Mouse (Mus musculus) MEL-GATA-1-ER (cell line): ENCODE measurements around the gene Gm10382.
"Not testable (repeated sequence)": the region's sequence is repeated elsewhere in the genome, so short reads cannot be mapped to it uniquely, and the experiment has no call there.

Source experiments
- DNase-seq: peaks from one replicate; pipeline ENCODE4 v3.0.0-alpha.2; 2012; ENCODE audit warnings: low read depth; ENCODE audit errors: extremely low read depth

Gene Gm10382

DNA sequence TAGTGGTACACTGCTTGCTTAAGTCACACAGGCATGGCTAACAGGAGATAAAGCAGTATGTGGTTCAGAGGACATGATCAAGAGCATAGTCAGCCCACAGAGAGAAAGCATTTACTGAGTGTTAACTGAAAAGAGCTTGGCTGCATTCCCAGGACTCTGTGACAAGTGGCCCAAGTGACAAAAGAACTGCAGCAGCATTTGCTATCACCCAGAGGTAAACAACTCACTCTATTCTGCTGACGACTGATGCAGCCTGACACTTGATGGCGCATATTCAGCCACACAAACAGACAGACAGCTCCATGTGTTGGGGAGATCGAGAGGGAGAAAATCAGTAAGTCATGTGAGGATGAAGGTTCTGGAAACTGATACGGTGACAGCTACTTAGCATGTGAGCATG lies 24.6 kb downstream of the Gm10382 start:
- no peak for DNase-seq

DNA sequence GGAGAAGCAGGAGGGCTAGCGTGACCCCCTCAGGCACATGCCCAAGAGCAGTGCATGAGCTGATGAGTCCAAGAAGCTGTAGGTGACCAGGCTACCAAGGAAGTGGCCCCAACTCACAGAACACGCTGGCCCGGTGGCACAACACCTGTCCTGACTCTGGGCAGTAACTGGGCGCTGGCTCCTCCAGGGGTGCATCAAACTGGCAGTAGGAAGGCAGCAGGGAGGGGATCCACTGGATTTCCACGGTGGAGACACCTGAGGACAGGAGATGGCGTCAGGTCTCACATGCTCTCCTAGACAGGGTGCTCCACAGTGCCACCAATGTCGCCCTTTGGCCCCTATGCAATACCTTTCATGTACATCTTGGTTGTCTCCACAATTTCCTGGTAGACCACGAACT lies 27.1 kb downstream of the Gm10382 start:
- DNase-seq, result no peak

DNA sequence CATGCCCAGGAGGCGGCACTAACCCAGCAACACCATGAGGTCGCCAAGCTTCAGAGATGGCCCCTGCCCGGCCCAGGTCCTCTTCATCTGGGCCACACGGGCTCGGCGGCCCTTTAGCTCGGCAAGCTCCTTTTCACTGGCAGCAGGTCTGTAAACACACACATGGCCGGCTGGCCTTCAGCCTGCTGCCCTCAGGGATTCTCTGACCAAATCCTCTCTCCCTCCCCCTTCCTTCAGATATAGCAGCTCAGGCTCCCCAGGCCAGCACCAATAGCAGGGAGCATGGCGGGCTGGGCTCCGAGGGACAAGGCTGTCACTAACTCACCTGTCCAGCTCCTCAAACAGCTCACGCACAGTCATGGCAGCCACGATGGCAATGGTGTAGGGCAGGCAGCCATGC lies 29.5 kb downstream of the Gm10382 start:
- DNase-seq, result no peak

DNA sequence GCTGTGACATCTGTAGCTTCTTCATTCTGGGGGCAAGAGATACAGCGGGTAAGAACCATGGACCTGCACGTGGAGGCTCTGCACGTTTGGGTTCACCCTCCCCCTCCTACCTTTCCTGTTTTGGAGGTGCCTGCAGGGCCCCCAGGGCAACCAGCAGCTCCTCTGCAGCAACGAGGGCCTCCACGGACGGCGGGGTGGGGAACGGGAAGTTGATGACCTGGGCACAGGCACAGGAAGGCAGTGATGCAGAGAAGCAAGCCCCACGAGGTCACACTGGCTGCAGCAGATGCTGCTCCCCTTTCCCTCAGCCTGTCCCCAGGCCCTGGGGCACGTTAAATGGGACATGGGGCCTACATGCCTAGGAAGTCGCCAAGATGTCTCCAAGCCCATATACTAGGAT lies 30.0 kb downstream of the Gm10382 start:
- no peak for DNase-seq

DNA sequence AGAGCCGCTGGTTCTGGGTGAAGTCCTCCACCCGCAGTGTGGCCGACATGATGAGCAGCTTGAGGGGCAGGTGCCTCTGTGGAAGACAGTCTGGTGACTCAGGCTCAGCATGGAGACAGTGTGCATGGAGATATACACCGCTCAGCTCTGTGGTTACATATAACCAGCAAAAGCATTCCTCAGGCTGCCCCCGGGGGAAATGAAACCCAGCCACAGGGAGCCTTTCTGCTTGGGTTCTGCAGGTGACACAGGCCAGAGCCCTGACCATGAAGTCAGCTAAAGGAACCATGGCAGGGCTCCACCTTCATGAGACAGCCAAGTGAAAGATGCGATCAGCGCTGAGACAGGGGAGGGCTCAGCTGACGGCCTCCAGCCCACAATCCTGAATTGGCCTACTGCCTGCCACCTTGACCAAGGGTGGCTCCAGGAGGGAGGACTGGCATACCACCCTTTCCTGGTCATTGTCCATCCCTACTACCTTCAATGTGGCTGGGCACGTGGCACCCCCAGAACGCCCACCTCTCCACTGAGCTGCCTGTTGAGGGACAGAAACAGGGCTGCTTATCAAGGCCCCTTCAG lies 36.7 kb downstream of the Gm10382 start:
- DNase-seq, result no peak

DNA sequence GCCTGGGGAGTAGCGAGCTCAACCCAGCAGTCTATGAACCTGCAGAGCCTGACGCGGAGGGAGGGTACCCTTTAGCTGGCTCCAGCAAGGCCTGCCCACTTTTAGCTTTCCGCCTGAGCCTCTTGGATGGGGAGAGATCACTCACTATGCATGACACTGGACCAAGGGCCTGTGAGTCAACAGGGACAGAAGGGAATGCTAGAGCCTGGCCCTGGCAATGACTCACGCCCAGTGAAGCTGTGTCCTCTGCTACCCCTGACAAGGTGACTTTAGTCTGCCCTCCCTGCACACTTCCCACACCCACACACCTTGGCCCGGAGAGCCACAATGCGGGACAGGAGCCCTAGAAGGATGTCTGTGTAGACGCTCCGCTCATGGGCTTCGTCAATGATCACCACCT lies 37.2 kb downstream of the Gm10382 start:
- no peak for DNase-seq

DNA sequence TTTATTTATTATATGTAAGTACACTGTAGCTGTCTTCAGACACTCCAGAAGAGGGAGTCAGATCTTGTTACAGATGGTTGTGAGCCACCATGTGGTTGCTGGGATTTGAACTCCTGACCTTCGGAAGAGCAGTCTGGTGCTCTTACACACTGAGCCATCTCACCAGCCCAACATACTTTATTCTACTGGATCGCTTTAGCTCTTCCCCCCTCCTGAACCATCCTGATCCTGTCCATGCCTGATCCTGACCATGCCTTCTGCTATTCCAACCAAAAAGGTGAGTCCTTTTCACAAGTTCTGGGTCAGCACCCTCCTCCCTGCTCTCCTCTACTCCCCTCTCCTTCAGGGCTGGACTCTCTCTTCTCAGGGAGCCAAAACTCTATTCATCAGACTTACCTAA lies 43.2 kb downstream of the Gm10382 start:
- not testable (repeated sequence) for DNase-seq

DNA sequence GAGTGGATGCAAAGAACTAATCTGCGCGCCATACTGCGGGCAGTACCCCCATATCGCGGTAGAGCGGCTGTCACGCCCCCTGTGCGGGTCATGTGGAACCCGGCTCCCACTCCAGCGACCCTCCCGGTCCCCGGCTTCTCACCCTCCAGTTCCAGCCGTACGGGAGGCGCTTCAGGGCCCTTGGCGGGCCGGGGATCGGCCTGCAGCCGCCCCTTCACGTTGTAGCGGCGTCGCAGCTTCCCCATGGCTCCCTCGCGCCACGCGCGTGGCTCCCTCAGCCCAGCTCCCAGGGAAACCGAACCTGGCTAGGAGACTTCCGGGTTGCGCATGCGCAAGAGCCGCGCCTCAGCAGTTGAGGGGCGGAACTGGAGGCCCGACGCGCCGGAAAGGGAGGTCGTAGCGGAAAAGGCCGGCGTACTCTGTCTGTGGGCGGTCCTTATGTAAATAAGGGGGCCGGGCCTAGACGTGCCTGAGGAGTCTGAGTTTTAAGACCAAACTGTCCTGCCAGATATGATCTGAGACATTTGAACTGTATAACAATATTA lies 44.7 kb downstream of the Gm10382 start, which contains the start of gene Dhx37:
Dhx37 (minus strand) TSS at position 329 of the 545 bp plus-strand sequence.
- peak; percentile 88 for DNase-seq

DNA sequence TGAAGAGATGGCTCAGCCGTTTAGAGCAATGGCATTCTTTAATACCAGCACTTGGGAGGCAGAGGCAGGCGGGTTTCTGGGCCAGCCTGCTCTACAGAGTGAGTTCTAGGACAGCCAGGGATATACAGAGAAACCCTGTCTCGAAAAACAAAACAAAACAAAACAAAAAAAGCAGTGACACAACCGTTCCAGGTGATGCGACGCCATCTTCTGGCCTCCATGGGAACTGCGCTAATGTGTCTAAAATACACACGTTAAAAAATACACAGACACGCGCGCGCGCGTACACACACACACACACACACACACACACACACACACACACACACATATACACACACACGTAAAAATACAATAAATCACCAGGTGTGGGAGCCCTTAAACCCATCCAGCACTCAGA lies 45.2 kb downstream of the Gm10382 start:
- DNase-seq, result not testable (repeated sequence)
